Mouse (Mus musculus) embryonic facial prominence, embryonic 11.5 days (tissue): Measurements from ENCODE around the gene Caskin2. TPM values are rescaled to one million over a fixed set of nuclear protein-coding genes. Genes with fewer than 3 reads are reported as not detected.

Experiments used
- ATAC-seq: fragments of 200-750 bp; cut with Nextera tagmentation; replicated peaks from 2 replicates; pipeline ENCODE4 v1.8.0; 2017; ENCODE audit warnings: low read depth; ENCODE audit not compliant: insufficient number of reproducible peaks, low FRiP score, low TSS enrichment
- DNase-seq: peaks from one replicate; pipeline ENCODE4 v3.0.0-alpha.2; 2015; ENCODE audit warnings: low spot score
- H3K27ac ChIP-seq: fragments of 300-500 bp; sonication (generic); replicated peaks from 2 replicates; pipeline ENCODE4 v1.5.1; 2014; ENCODE audit warnings: mild to moderate bottlenecking, low read depth, low read length, control low read depth
- H3K27me3 ChIP-seq: fragments of 300-500 bp; sonication (generic); 2 replicates; pipeline ENCODE4 v1.6.1; 2014; ENCODE audit warnings: mild to moderate bottlenecking, low read length, moderate library complexity, mixed read lengths; ENCODE audit not compliant: control insufficient read depth, insufficient read depth
- H3K36me3 ChIP-seq: fragments of 300-500 bp; sonication (generic); replicated peaks from 2 replicates; pipeline ENCODE4 v1.6.1; 2014; ENCODE audit warnings: low read depth, mild to moderate bottlenecking, low read length, moderate library complexity, mixed read lengths; ENCODE audit not compliant: control insufficient read depth, insufficient read depth
- H3K4me1 ChIP-seq: fragments of 300-500 bp; sonication (generic); 2 replicates; pipeline ENCODE4 v1.6.1; 2014; ENCODE audit warnings: low read length, mixed read lengths; ENCODE audit not compliant: control insufficient read depth, insufficient read depth
- H3K4me2 ChIP-seq: fragments of 300-500 bp; sonication (generic); 2 replicates; pipeline ENCODE4 v1.6.1; 2014; ENCODE audit warnings: low read depth, mild to moderate bottlenecking, control low read depth, low read length, moderate library complexity
- H3K4me3 ChIP-seq: fragments of 300-500 bp; sonication (generic); 2 replicates; pipeline ENCODE4 v1.5.1; 2014; ENCODE audit warnings: low read depth, low read length, control low read depth
- H3K9ac ChIP-seq: fragments of 300-500 bp; sonication (generic); replicated peaks from 2 replicates; pipeline ENCODE4 v1.6.1; 2014; ENCODE audit warnings: mild to moderate bottlenecking, control low read depth, low read length
- H3K9me3 ChIP-seq: fragments of 300-500 bp; sonication (generic); replicated peaks from 2 replicates; pipeline ENCODE4 v1.6.1; 2016; ENCODE audit warnings: mild to moderate bottlenecking, low read length, inconsistent platforms, mixed read lengths; ENCODE audit not compliant: control insufficient read depth
- WGBS: fragments of 180-500 bp; shearing (Covaris S2); extraction: QIAGEN DNeasy Blood & Tissue Kit; methylation state at CpG from one replicate; pipeline ENCODE4 v1.1.7; 2014; 5-methylcytosine and 5-hydroxymethylcytosine counted together
- polyA plus RNA-seq: library from polyadenylated mRNA; unstranded; fragments of >200 nt; fragmentation: Nextera tagmentation; extraction: Ambion mirVana; gene quantifications from 2 replicates; pipeline ENCODE4 v1.2.1, GENCODE M21; 2014

Caskin2 gene
- polyA plus RNA-seq, 1 experiment from 2014 or later = 11.9 TPM

GRCm38 (mm10) chr11:115776954-115777353, 36.5 kb downstream of the Caskin2 start:
- Histone ChIP-seq H3K9ac (no peak overlapping the region), H3K27ac (0 out of 2 replicates have a peak overlapping the region, but pooled peaks have one; percentile 41), H3K4me1 (peaks cover 10% of the 10 kb centered on the region), H3K4me3 (no peak overlapping the region), H3K4me2 (no peak overlapping the region), H3K36me3 (no peaks in the 10 kb centered on the region), H3K27me3 (no peaks in the 10 kb centered on the region), H3K9me3 (no peaks in the 10 kb centered on the region)
- ATAC-seq (no peak), DNase-seq (no peak)
- WGBS = 55% methylated on average over 9 of the region's 9 CpGs

- H3K9me3 ChIP-seq = no peaks in the 10 kb centered on the region
- no peak overlapping the region for H3K9ac ChIP-seq
- ATAC-seq (no peak), DNase-seq (no peak)
- no peak overlapping the region for H3K4me3 ChIP-seq
- H3K4me2 ChIP-seq = no peak overlapping the region
- WGBS = 36% methylated on average over 18 of the region's 18 CpGs
- no peaks in the 10 kb centered on the region for H3K36me3 ChIP-seq
- no peaks in the 10 kb centered on the region for H3K27me3 ChIP-seq
- no peak overlapping the region for H3K27ac ChIP-seq
- H3K4me1 ChIP-seq = peaks cover 10% of the 10 kb centered on the region
Observed at GRCm38 (mm10) chr11:115775821-115776665, 37.4 kb downstream of the Caskin2 start.

DNA sequence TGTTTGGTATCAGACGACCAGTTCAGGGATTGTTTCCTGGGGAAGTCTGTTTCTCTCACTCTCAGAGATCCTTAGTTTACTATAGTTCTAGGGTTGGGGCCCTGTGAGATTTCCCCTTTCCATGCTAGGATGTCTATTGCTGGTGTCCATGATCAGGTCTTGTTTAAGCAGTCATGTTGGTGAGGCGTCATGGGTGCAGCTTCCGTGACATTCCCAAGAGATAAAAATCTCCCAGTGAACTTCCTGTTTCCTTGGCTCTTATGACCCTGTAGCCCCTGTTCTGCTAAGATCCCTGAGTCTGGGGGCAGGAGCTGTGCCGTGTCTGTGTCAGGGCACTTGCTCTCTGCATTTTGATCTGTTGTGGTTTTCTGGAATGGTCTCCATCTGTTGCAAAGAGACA, 38.8 kb downstream of the Caskin2 start:
- 54% methylated on average over 4 of the region's 4 CpGs for WGBS
- peaks cover 6% of the 10 kb centered on the region for H3K4me1 ChIP-seq
- H3K4me3 ChIP-seq = no peak overlapping the region

DNA sequence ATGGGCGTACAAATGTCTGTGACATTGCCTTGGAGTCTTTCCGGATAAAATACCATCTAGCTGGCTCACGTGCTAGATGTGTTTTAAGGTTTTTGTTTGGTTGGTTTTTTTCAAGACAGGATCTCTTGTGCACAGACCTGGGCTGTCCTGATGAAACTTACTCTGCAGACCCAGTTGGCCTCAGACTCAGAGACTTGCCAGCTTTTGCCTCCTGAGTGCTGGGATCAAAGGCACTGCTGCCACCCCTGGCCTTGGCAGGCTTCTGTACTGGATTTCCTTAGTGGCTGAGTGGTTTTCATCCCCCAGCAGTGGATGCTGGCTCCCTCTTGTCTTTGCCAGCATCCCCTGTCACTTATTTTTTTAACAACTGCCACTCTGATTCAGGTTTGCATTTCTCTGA, 44.5 kb downstream of the Caskin2 start:
- no peaks in the 10 kb centered on the region; the same call in 1 of the 2 replicates for H3K4me1 ChIP-seq
- no peak overlapping the region for H3K4me2 ChIP-seq
- no peaks in the 10 kb centered on the region for H3K27me3 ChIP-seq
- H3K36me3 ChIP-seq = no peaks in the 10 kb centered on the region
- no peak overlapping the region for H3K9ac ChIP-seq
- no peaks in the 10 kb centered on the region for H3K9me3 ChIP-seq
- WGBS = 86% methylated on average over 3 of the region's 3 CpGs
- ATAC-seq (no peak), DNase-seq (no peak)
- no peak overlapping the region for H3K4me3 ChIP-seq
- H3K27ac ChIP-seq = no peak overlapping the region

More for the DNA sequence above, 38.8 kb downstream of the Caskin2 start:
- H3K36me3 ChIP-seq = no peaks in the 10 kb centered on the region
- no peak overlapping the region for H3K9ac ChIP-seq
- ATAC-seq (no peak), DNase-seq (no peak)
- no peaks in the 10 kb centered on the region for H3K27me3 ChIP-seq
- H3K9me3 ChIP-seq = no peaks in the 10 kb centered on the region
- no peak overlapping the region for H3K27ac ChIP-seq
- no peak overlapping the region for H3K4me2 ChIP-seq

DNA sequence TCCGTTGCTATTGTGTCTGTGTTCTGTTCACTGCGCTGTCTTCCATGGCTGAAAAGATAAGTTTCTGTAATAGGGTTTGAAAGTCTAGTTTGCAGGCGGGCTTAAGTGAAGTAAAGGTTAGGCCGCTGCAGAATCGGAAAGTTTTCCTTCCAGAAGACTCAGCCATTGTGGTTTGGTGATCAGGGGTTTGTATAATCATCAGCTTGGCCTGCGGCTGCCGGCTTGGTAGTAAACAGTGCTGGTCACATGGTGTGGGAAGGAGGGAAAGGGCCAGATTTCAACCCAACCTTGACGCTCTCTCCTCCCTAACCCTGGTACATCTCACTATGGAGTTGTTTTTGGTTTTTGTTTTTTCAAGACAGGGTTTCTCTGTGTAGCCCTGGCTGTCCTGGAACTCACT, 46.5 kb downstream of the Caskin2 start:
- H3K9me3 ChIP-seq = no peaks in the 10 kb centered on the region
- DNase-seq (no peak), ATAC-seq (no peak)
- H3K36me3 ChIP-seq = no peaks in the 10 kb centered on the region
- H3K4me1 ChIP-seq = no peaks in the 10 kb centered on the region; the same call in 1 of the 2 replicates
- H3K27ac ChIP-seq = no peak overlapping the region
- no peak overlapping the region for H3K4me2 ChIP-seq
- 87% methylated on average over 8 of the region's 8 CpGs for WGBS
- H3K27me3 ChIP-seq = no peaks in the 10 kb centered on the region
- no peak overlapping the region for H3K9ac ChIP-seq
- no peak overlapping the region for H3K4me3 ChIP-seq

DNA sequence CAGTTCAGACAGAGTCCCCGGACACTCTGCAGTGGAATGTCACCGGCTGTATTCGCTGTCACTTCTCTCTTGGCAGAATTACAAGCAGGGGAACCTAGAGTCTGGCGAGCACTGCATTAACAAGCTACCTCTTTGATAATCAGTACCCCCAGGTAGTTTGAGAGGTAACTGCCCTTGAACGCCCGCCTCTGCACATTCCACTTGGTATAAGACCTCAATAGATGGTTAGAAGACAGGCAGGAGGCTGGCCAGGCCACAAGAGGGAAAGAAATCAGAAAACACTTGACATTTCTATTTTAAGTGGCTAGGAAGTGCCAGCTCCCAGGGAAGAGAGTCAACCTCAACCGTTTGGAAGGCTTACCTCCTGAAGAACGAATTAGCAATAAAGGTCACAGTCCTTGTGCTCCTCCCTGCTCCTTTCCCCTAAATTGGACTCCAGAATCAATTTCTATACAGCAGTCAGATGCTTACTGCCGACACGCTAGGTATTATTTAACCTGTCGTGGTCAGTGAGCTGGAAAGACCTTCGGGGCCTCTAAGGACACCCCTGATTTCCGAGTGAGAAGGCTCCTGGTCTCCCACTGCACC, 47.0 kb downstream of the Caskin2 start:
- Histone ChIP-seq H3K36me3 (no peaks in the 10 kb centered on the region), H3K9ac (peak overlapping the region; percentile 98), H3K4me1 (no peaks in the 10 kb centered on the region; the same call in 1 of the 2 replicates), H3K4me2 (peak overlapping the region; percentile 78), H3K9me3 (no peaks in the 10 kb centered on the region), H3K27me3 (no peaks in the 10 kb centered on the region), H3K27ac (no peak overlapping the region), H3K4me3 (peak overlapping the region; percentile 92)
- WGBS = 47% methylated on average over 13 of the region's 13 CpGs
- DNase-seq = peak; percentile 10
- ATAC-seq = no peak

DNA sequence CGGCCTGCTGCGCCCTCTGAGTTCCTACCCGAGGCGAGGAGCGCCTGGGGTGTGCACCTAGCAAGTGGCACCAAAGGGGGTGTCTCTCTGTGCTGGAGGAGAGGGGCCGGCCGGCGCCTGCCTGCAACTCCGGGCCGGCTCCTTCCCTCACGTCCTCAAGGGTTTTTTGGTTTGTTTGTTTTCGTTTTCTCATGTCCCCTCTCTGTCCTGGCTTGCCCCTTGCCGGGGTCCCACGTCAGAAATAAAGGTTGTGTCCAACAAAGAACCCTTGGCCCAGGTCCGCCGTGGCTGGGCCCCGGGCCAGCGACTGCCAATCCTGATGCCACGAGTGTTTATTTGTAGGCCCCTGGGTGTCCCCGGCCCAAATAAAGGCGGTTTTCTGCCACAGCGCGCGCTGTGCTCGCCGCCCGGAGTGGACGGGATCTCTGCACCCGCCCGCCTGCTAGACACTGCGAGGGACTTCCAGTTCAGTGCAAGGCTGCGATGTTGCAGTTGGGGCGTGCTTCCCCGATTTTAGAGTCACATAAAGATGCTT, 47.8 kb downstream of the Caskin2 start:
- H3K27ac ChIP-seq = peak overlapping the region; percentile 79; the same call in 1 of the 2 replicates
- WGBS = 0% methylated on average over 34 of the region's 34 CpGs
- peak overlapping the region; percentile 98 for H3K9ac ChIP-seq
- no peaks in the 10 kb centered on the region; the same call in 1 of the 2 replicates for H3K4me1 ChIP-seq
- H3K9me3 ChIP-seq = no peaks in the 10 kb centered on the region
- H3K36me3 ChIP-seq = no peaks in the 10 kb centered on the region
- ATAC-seq = peak; percentile 76
- peak overlapping the region; percentile 78 for H3K4me2 ChIP-seq
- no peaks in the 10 kb centered on the region for H3K27me3 ChIP-seq
- peak; percentile 49 for DNase-seq
- peak overlapping the region; percentile 92 for H3K4me3 ChIP-seq
